Mouse (Mus musculus) neural tube, embryonic 11.5 days (tissue): ENCODE results near the gene Fkbp10. TPM values are rescaled to one million over a fixed set of nuclear protein-coding genes. Genes with fewer than 3 reads are reported as not detected.

ENCODE experiments used
- ATAC-seq: fragments of 200-750 bp; cut with Nextera tagmentation; 2 replicates; pipeline ENCODE4 v1.8.0; 2017; ENCODE audit warnings: moderate number of reproducible peaks, mild to moderate bottlenecking, moderate TSS enrichment, moderate library complexity; ENCODE audit not compliant: insufficient read depth, low FRiP score, low TSS enrichment
- DNase-seq: peaks from one replicate; pipeline ENCODE4 v3.0.0-alpha.2; 2015; ENCODE audit warnings: low spot score
- H3K27ac ChIP-seq: fragments of 300-500 bp; sonication (generic); 2 replicates; pipeline ENCODE4 v1.5.1; 2014; ENCODE audit warnings: low read depth, mild to moderate bottlenecking, low read length
- H3K27me3 ChIP-seq: fragments of 300-500 bp; sonication (generic); 2 replicates; pipeline ENCODE4 v1.6.1; 2014; ENCODE audit warnings: mild to moderate bottlenecking, low read length, mixed read lengths; ENCODE audit not compliant: control insufficient read depth, insufficient read depth
- H3K36me3 ChIP-seq: fragments of 300-500 bp; sonication (generic); 2 replicates; pipeline ENCODE4 v1.6.1; 2014; ENCODE audit warnings: mild to moderate bottlenecking, low read length, moderate library complexity, mixed read lengths; ENCODE audit not compliant: control insufficient read depth, insufficient read depth
- H3K4me1 ChIP-seq: fragments of 300-500 bp; sonication (generic); 2 replicates; pipeline ENCODE4 v1.6.1; 2014; ENCODE audit warnings: low read length, mixed read lengths; ENCODE audit not compliant: control insufficient read depth, insufficient read depth
- H3K4me2 ChIP-seq: fragments of 300-500 bp; sonication (generic); 2 replicates; pipeline ENCODE4 v1.6.1; 2014; ENCODE audit warnings: low read depth, mild to moderate bottlenecking, moderate library complexity
- H3K4me3 ChIP-seq: fragments of 300-500 bp; sonication (generic); 2 replicates; pipeline ENCODE4 v1.5.1; 2014; ENCODE audit warnings: low read depth, low read length
- H3K9ac ChIP-seq: fragments of 300-500 bp; sonication (generic); 2 replicates; pipeline ENCODE4 v1.6.1; 2014; ENCODE audit warnings: mild to moderate bottlenecking, low read length
- H3K9me3 ChIP-seq: fragments of 300-500 bp; sonication (generic); 2 replicates; pipeline ENCODE4 v1.6.1; 2016; ENCODE audit warnings: low read length; ENCODE audit not compliant: control insufficient read depth
- WGBS: fragments of 180-500 bp; shearing (Covaris S2); extraction: QIAGEN DNeasy Blood & Tissue Kit; methylation state at CpG from one replicate; pipeline ENCODE4 v1.1.7; 2014; 5-methylcytosine and 5-hydroxymethylcytosine counted together
- polyA plus RNA-seq: library from polyadenylated mRNA; unstranded; fragments of >200 nt; fragmentation: Nextera tagmentation; extraction: Ambion mirVana; gene quantifications from 2 replicates; pipeline ENCODE4 v1.2.1, GENCODE M21; 2014

Fkbp10 gene
- polyA plus RNA-seq, 1 experiment from 2014 or later, result 47.7 TPM

GRCm38 (mm10) chr11:100435678-100436246 lies 20.3 kb downstream of the Fkbp10 start:
- no peak overlapping the region for H3K4me2 ChIP-seq
- H3K4me3 ChIP-seq, result no peak overlapping the region
- no peaks in the 10 kb centered on the region for H3K9me3 ChIP-seq
- 60% methylated on average over 9 of the region's 9 CpGs for WGBS
- ATAC-seq, result no peak
- DNase-seq, result no peak
- peaks cover 2% of the 10 kb centered on the region; the same call in 1 of the 2 replicates for H3K36me3 ChIP-seq
- H3K9ac ChIP-seq, result no peak overlapping the region
- no peak overlapping the region for H3K27ac ChIP-seq
- no peaks in the 10 kb centered on the region for H3K27me3 ChIP-seq
- H3K4me1 ChIP-seq, result peaks cover 3% of the 10 kb centered on the region; the same call in 1 of the 2 replicates

DNA sequence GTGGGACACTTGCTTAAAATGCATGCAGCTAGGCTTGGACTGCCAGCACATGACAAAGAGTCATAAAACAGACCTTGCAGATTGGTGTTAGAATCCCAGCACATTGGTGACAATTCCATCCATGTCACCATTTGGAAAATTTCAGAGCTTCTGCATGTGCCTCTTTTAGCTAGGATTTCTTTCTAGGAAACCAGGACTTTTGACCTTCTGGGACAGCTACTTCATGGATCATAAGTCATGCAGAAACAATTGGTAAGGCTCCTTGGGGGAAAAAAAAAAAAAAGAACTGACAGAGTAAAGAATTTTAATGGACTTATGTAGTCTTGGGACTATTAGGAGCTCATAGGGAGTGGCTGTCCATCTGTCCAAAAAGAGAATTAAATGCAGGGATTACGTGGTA lies 22.4 kb downstream of the Fkbp10 start:
- no peak for ATAC-seq
- peaks cover 6% of the 10 kb centered on the region; the same call in 1 of the 2 replicates for H3K4me1 ChIP-seq
- WGBS, result 81% methylated on average over 1 of the region's 1 CpGs
- no peak for DNase-seq
- H3K4me3 ChIP-seq, result no peak overlapping the region
- H3K36me3 ChIP-seq, result 0 out of 2 replicates have a peak, but pooled peaks cover 2% of the 10 kb centered on the region
- H3K4me2 ChIP-seq, result no peak overlapping the region
- H3K9me3 ChIP-seq, result no peaks in the 10 kb centered on the region
- no peaks in the 10 kb centered on the region for H3K27me3 ChIP-seq
- H3K9ac ChIP-seq, result no peak overlapping the region
- no peak overlapping the region for H3K27ac ChIP-seq

- peak; percentile 84 for DNase-seq
- Histone ChIP-seq H3K36me3 (0 out of 2 replicates have a peak, but pooled peaks cover 2% of the 10 kb centered on the region), H3K4me2 (peak overlapping the region; percentile 90), H3K4me3 (peak overlapping the region; percentile 83), H3K27me3 (no peaks in the 10 kb centered on the region), H3K9me3 (no peaks in the 10 kb centered on the region), H3K9ac (peak overlapping the region; percentile 93), H3K4me1 (peaks cover 6% of the 10 kb centered on the region; the same call in 1 of the 2 replicates), H3K27ac (no peak overlapping the region)
- WGBS, result 2% methylated on average over 48 of the region's 52 CpGs
- peak; percentile 87 for ATAC-seq
Measured at GRCm38 (mm10) chr11:100440691-100441522, 25.4 kb downstream of the Fkbp10 start.

GRCm38 (mm10) chr11:100441797-100442196 lies 26.3 kb downstream of the Fkbp10 start, which contains the start of the genes Nt5c3b and Klhl10:
Gene Nt5c3b, minus strand, starts transcription at chr11:100441808.
Gene Klhl10, plus strand, starts transcription at chr11:100441917.
- no peak for ATAC-seq
- peak within 1 kb of the TSS; percentile 83 for H3K4me3 ChIP-seq
- 87% methylated on average over 8 of the region's 8 CpGs for WGBS
- H3K27me3 ChIP-seq, result no peaks in the 10 kb centered on the region
- peaks cover 6% of the 10 kb centered on the region; the same call in 1 of the 2 replicates for H3K4me1 ChIP-seq
- H3K4me2 ChIP-seq, result peak within 1 kb of the TSS; percentile 90
- 0 out of 2 replicates have a peak, but pooled peaks cover 2% of the 10 kb centered on the region for H3K36me3 ChIP-seq
- no peak for DNase-seq
- H3K9ac ChIP-seq, result peak within 1 kb of the TSS; percentile 93
- H3K9me3 ChIP-seq, result no peaks in the 10 kb centered on the region
- no peak within 1 kb of the TSS for H3K27ac ChIP-seq

DNA sequence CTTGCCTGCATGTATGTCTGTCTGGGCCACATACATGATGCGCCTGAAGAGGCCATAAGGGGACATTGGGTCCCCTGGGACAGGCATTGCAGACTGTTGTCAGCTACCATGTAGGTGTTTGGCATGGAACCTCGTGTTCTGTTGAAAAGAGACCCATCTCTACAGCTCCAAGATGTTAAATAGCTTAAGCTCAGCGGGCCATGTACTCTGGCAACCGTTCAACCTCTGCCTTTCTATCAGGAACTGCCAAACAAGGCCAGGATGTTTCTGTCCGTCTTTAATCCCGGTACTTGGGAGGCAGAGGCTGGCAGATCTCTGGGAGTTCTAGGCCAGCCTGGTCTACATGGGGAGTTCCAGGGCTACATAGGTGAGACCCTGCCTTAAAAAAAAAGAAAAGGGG lies 27.1 kb downstream of the Fkbp10 start:
- DNase-seq (no peak), ATAC-seq (no peak)
- Histone ChIP-seq H3K4me2 (no peak overlapping the region), H3K4me3 (no peak overlapping the region), H3K36me3 (no peaks in the 10 kb centered on the region), H3K9me3 (no peaks in the 10 kb centered on the region), H3K27me3 (no peaks in the 10 kb centered on the region), H3K9ac (no peak overlapping the region), H3K4me1 (peaks cover 6% of the 10 kb centered on the region; the same call in 1 of the 2 replicates), H3K27ac (no peak overlapping the region)
- 89% methylated on average over 6 of the region's 6 CpGs for WGBS

DNA sequence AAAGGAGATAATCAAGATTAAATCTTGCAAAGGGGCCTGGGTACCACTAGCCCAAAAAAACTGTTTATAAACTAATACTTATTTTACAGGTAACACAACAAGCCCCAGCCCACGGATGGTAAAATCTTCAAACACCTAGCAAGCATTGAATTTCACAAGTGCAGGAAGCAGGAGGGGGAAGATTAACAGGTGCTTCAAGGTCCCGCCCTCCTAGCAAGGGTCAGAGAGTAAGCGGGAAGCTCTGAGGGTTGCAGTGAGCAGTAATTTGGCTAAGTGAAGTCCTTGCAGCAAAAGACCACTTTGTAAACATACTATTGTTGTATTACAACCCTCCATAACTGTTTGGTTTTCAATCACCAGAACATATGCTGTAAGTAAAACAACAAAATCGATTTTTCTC lies 41.8 kb downstream of the Fkbp10 start:
- WGBS, result 88% methylated on average over 4 of the region's 4 CpGs
- H3K36me3 ChIP-seq, result no peaks in the 10 kb centered on the region; the same call in none of the 2 replicates
- H3K4me2 ChIP-seq, result no peak overlapping the region
- no peak overlapping the region for H3K9ac ChIP-seq
- no peak overlapping the region for H3K27ac ChIP-seq
- H3K9me3 ChIP-seq, result no peaks in the 10 kb centered on the region
- no peak overlapping the region for H3K4me3 ChIP-seq
- ATAC-seq, result no peak
- no peaks in the 10 kb centered on the region for H3K4me1 ChIP-seq
- no peaks in the 10 kb centered on the region for H3K27me3 ChIP-seq
- no peak for DNase-seq

- no peaks in the 10 kb centered on the region for H3K4me1 ChIP-seq
- DNase-seq, result no peak
- 95% methylated on average over 5 of the region's 5 CpGs for WGBS
- H3K9ac ChIP-seq, result no peak overlapping the region
- H3K4me2 ChIP-seq, result no peak overlapping the region
- H3K36me3 ChIP-seq, result no peaks in the 10 kb centered on the region; the same call in none of the 2 replicates
- no peak overlapping the region for H3K4me3 ChIP-seq
- H3K27ac ChIP-seq, result no peak overlapping the region
- no peaks in the 10 kb centered on the region for H3K27me3 ChIP-seq
- no peak for ATAC-seq
- H3K9me3 ChIP-seq, result no peaks in the 10 kb centered on the region
Measured at GRCm38 (mm10) chr11:100457711-100458110, 42.2 kb downstream of the Fkbp10 start.

GRCm38 (mm10) chr11:100462699-100463098 lies 47.2 kb downstream of the Fkbp10 start:
- no peak overlapping the region for H3K4me2 ChIP-seq
- H3K27me3 ChIP-seq, result no peaks in the 10 kb centered on the region
- ATAC-seq, result no peak
- H3K4me1 ChIP-seq, result no peaks in the 10 kb centered on the region
- no peak overlapping the region for H3K27ac ChIP-seq
- H3K9me3 ChIP-seq, result no peaks in the 10 kb centered on the region
- DNase-seq, result no peak
- no peak overlapping the region for H3K4me3 ChIP-seq
- 96% methylated on average over 10 of the region's 10 CpGs for WGBS
- H3K36me3 ChIP-seq, result peaks cover 7% of the 10 kb centered on the region
- H3K9ac ChIP-seq, result no peak overlapping the region
